Mouse (Mus musculus) cortical plate, adult 2 months (tissue): ENCODE measurements at regions not wholly inside any gene's neighbourhood (a gene's known extent, or its start where the extent isn't known, plus 50 kb on each side); places are given as distances from the start of the nearest gene placed in this dataset.
"Not testable (repeated sequence)": the region's sequence is repeated elsewhere in the genome, so short reads cannot be mapped to it uniquely, and the experiment has no call there.

Experiments used
- H3K27ac ChIP-seq: fragments of 200-500 bp; 2 replicates; pipeline ENCODE4 v1.5.1; 2012; ENCODE audit warnings: low read length, control low read depth, inconsistent platforms; ENCODE audit not compliant: insufficient read depth
- H3K4me1 ChIP-seq: fragments of 200-500 bp; 2 replicates; pipeline ENCODE4 v1.6.1; 2011; ENCODE audit warnings: low read length; ENCODE audit not compliant: control insufficient read depth, insufficient read depth
- H3K4me3 ChIP-seq: fragments of 200-500 bp; 2 replicates; pipeline ENCODE4 v1.5.1; 2011; ENCODE audit warnings: mild to moderate bottlenecking, low read length, control low read depth; ENCODE audit not compliant: insufficient read depth
- CTCF ChIP-seq: fragments of 200-500 bp; IDR thresholded peaks from 2 replicates; pipeline ENCODE4 v1.5.1; 2011; ENCODE audit warnings: mild to moderate bottlenecking, control low read depth, low read length; ENCODE audit not compliant: insufficient read depth; ENCODE audit errors: extremely low read depth
- POLR2A ChIP-seq: fragments of 200-500 bp; IDR thresholded peaks from 2 replicates; pipeline ENCODE4 v1.6.1; 2011; ENCODE audit warnings: mild to moderate bottlenecking, low read length, control low read depth; ENCODE audit not compliant: insufficient read depth; ENCODE audit errors: extremely low read depth

DNA sequence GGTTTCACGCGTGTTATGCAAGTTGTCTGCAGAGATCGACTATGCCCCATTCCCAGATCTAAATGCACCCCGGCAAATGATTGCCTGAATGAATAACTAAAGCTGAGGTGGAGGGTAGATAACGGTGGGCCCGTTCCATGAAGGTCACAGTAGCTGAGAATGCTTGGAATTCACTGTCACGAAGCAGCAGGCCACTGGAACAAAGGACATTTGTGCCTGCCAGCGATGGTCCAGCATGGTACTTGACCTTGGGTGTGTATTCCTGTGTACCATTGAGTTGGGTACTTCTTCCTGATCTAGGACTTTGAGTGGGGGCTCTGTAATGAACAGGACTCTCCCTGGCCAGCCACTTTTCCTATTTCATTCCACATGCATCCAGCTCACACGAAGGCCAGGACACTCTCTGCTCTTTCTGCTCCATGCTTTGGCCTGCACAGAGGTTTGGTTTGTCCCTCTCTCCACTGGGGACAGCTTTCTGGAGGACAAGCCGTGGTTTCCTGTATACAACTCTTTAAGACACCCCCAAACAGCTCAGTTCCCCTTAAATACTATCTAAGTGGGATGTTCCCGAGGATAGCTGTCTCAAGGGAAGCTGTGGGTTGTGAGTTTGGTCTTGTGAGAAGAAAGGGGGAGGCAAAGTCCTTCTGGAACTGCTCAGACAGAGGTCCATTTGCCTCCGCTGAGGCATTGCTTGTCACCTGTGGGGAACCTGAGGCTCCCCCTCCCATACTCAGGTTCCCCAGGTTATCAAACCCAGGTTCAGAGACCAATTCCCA lies 246.9 kb downstream of the Diras2 start:
- Histone ChIP-seq H3K4me3 (no peak overlapping the region), H3K4me1 (no peaks in the 10 kb centered on the region; the same call in none of the 2 replicates), H3K27ac (no peak overlapping the region)
- TF ChIP-seq CTCF (no peak), POLR2A (no peak)

DNA sequence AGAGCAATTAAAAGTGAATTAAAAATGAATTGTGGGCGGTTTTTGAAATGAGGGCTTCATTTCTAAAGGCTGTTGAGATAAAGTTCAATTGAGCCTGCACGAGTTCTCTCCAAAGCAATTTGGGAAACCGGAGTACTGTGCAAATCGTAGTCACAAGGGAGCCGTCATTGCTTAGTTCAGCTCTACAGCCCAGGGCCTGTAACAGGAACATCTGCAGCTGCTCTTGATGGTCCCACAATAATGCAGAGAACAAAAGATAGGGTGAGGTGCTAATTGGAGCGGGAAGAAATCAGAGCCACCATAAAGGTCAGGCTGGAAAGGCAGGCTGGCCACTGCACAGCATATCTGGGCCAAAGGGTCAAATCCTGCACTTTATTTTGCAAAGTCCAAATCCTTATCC lies 242.7 kb downstream of the Diras2 start:
- H3K27ac ChIP-seq: no peak overlapping the region
- no peak overlapping the region for H3K4me3 ChIP-seq
- no peaks in the 10 kb centered on the region; the same call in none of the 2 replicates for H3K4me1 ChIP-seq
- TF ChIP-seq CTCF: no peak
- TF ChIP-seq POLR2A: no peak

DNA sequence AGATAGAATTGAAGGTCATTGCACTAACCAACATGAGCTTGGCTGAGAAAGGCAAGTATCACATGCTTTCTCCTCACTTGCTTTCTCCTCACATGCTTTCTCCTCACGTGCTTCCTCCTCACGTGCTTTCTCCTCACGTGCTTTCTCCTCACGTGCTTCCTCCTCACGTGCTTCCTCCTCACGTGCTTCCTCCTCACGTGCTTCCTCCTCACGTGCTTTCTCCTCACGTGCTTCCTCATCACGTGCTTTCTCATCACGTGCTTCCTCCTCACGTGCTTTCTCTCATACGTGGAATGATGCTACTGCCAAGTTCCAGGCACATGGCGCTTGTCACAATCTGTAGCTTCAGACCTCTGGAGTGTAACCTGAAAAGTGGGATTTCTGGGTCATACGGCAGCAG lies 235.2 kb downstream of the Diras2 start:
- H3K4me1 ChIP-seq: no peaks in the 10 kb centered on the region
- no peak overlapping the region for H3K27ac ChIP-seq
- H3K4me3 ChIP-seq: no peak overlapping the region
- TF ChIP-seq POLR2A: no peak
- TF ChIP-seq CTCF: no peak

DNA sequence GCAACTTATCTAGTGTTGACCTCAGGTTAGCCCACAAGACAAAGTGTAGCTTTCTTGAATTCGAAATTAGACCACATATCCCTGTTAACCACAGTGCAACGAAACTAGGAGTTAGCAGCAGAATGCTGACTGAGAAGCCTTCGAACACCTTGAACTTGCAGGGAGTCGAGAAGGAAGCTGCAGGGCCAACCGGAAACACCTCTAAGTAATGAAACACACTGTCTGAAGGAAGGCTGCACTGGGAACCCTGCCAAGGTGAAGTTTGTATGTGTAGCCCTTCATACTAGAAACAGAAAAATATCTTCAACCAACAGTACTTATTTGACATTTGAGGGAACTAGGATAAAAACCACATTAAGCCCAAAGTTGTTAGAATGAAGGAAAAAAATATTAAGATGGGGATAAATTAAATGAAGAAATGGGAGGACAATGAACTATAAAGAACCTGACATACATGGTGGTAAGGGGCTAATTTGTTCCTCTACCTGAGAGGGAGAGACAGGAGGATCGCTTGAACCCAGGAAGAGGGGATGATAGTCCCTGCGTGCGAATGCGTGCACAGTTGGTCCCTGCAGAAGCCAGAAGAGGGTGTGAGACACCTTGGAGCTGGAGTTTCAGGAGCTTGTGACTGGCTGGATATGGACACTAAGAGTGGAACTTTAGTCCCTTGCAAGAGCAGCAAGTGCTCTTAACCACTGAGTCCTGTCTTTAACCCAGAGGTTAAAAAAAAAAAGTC lies 234.4 kb downstream of the Diras2 start:
- Histone ChIP-seq H3K27ac (no peak overlapping the region), H3K4me1 (no peaks in the 10 kb centered on the region), H3K4me3 (no peak overlapping the region)
- TF ChIP-seq CTCF: 0 out of 2 replicates have a peak, but pooled peaks have one; percentile 7
- no peak for TF ChIP-seq POLR2A

DNA sequence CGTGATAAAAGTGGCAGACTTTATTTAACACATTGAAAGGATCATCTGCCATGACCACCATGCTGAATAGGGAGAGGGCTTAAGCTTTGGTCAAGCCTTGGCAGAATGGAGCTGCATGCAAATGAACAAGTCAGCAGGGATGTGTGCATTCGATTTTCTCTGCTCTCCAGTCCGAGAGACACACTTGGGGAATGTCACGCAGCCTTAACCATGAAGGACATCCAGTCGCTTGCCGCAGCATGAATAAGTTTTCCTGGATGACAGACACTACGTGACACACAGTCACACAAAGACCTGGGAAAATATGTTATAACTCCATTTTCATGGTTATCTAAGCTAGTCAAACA lies 233.8 kb downstream of the Diras2 start:
- Histone ChIP-seq H3K27ac (no peak overlapping the region), H3K4me1 (no peaks in the 10 kb centered on the region), H3K4me3 (no peak overlapping the region)
- TF ChIP-seq POLR2A (no peak), CTCF (no peak)

DNA sequence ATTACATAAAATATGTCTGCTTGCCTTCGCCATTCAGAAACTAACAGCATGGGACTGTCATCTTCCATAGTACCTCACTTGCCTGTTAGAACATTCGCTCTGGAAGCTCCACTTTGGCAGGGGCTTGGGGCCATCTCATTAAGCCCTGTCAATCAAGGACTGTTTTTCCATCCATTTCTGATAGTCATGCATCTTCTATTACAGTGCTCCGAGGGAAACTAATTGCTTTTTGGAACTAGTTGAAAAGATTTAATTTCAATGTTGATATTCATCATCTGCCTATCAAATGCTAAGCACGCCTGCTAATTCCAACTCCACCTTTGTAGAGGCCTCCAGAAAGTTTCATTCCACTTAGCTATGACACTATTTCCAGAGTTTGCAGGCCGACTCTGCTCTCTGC lies 232.7 kb downstream of the Diras2 start:
- H3K4me1 ChIP-seq: no peaks in the 10 kb centered on the region; the same call in 1 of the 2 replicates
- no peak for TF ChIP-seq CTCF
- TF ChIP-seq POLR2A: no peak
- no peak overlapping the region for H3K4me3 ChIP-seq
- no peak overlapping the region for H3K27ac ChIP-seq

DNA sequence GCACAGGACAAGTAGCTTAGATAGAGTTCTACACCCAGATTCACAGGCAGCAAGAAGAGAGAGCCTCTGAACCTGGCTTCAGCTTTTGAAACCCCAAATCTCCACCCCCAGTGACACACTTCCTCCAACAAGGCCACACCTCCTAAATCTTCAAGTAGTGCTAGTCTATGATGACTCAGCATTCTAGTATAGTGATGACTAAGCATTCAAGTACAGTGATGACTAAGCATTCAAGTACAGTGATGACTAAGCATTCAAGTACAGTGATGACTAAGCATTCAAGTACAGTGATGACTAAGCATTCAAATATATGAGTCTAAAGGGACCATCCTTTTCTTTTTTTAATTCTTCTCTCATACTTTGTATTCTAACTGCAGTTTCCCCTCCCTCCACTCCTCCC lies 225.8 kb downstream of the Diras2 start:
- H3K4me1 ChIP-seq, H3K27ac ChIP-seq, H3K4me3 ChIP-seq: not testable (repeated sequence)

DNA sequence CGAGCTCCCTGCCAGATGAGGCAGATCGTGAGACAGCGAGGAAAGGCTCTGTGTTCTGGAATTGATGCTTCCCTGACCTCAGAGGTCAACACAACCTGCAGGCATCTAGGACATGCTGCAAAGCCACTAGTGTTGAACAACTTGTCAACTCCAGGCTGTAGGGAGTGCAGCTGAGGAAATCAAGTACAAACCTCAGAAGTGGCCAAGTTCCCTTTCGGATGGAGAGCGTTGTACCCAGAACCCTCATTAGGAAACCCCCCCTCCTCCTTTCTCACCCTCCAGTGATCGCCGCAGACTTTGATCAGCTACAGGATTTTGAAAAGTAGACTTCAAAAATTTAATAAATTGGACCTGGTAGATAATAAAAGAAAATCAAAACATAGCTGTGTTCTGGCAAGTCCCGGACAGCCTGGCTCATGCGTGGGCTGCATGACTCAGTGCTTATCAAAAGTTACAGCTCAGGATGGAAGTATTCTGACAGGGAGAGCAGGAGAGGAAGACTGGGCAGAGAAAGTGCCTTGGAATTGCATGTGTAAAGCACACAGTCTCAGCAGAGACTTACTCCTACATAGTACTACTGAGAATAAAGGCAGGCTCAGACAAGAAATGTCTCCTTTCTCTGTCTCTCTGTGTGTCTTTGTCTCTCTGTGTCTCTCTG lies 224.2 kb downstream of the Diras2 start:
- no peaks in the 10 kb centered on the region; the same call in 1 of the 2 replicates for H3K4me1 ChIP-seq
- no peak overlapping the region for H3K27ac ChIP-seq
- TF ChIP-seq POLR2A: no peak
- TF ChIP-seq CTCF: no peak
- H3K4me3 ChIP-seq: no peak overlapping the region

DNA sequence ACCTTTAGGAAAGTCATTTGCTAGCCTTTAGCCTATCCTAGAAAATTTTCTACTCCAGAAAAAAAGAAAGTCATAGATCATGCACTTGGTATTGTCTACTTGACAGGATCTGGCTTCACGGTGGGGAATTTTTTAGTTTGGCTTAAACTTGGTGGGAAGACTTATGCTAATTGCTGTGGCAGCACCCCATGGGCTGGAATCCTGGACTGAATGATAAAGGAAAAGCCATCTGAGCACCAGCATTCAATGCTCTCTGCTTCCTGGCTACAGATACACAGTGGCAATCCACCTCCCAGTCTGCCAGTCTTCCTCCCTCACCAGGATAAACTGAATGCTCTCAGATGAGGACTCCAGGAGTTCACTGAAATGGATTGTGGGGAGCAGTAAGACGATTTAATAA lies 220.1 kb downstream of the Diras2 start:
- H3K4me1 ChIP-seq: no peaks in the 10 kb centered on the region
- no peak overlapping the region for H3K27ac ChIP-seq
- H3K4me3 ChIP-seq: no peak overlapping the region
- no peak for TF ChIP-seq CTCF

DNA sequence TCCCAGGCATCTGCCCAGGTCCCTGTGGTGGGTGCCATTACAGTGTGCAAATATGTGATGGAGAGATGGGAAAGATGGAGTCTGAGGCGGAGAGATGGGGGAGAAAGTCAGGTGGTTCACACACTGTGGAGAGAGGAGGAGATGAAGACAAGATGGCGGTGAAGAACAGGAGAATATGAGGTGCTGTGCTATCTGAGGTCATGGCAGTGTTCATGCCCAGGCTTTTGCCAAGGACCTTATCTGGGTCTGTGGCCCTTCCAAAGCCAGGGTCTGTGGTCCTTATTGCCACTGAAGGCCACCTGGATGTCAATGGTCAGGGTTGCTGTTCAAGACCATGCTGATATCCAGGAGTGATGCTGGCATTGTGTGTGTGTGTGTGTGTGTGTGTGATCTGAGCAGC lies 212.8 kb downstream of the Diras2 start:
- H3K4me3 ChIP-seq: no peak overlapping the region
- TF ChIP-seq CTCF (no peak), POLR2A (no peak)
- no peak overlapping the region for H3K27ac ChIP-seq
- no peaks in the 10 kb centered on the region for H3K4me1 ChIP-seq
